Mouse (Mus musculus) A20 (cell line): ENCODE measurements around the gene Mb.

Source experiments
- DNase-seq: peaks from one replicate; pipeline ENCODE4 v3.0.0-alpha.2; 2011; ENCODE audit warnings: low read depth, low spot score

Gene Mb

GRCm38 (mm10) chr15:76982745-76983144, 67.7 kb downstream of the Mb start:
- DNase-seq = peak; percentile 45

GRCm38 (mm10) chr15:76979799-76980198, 70.7 kb downstream of the Mb start:
- DNase-seq = no peak

- DNase-seq = no peak
Measured at GRCm38 (mm10) chr15:76976619-76977018, 73.9 kb downstream of the Mb start.

GRCm38 (mm10) chr15:76973855-76974651, 76.4 kb downstream of the Mb start:
- DNase-seq = peak; percentile 44

- DNase-seq = no peak
Measured at GRCm38 (mm10) chr15:76973272-76973854, 77.1 kb downstream of the Mb start.

- no peak for DNase-seq
Measured at GRCm38 (mm10) chr15:76972661-76973060, 77.8 kb downstream of the Mb start.
